Mouse (Mus musculus) left cerebral cortex, adult 11 months (tissue): ENCODE data around the gene Vps41.

Experiments
- DNase-seq: peaks from one replicate; pipeline ENCODE4 v3.0.0; 2022; ENCODE audit warnings: low spot score

Gene Vps41

GRCm38 (mm10) chr13:18794454-18794853, 77.4 kb downstream of the Vps41 start:
- no peak for DNase-seq

GRCm38 (mm10) chr13:18797555-18797954, 80.5 kb downstream of the Vps41 start:
- no peak for DNase-seq

DNA sequence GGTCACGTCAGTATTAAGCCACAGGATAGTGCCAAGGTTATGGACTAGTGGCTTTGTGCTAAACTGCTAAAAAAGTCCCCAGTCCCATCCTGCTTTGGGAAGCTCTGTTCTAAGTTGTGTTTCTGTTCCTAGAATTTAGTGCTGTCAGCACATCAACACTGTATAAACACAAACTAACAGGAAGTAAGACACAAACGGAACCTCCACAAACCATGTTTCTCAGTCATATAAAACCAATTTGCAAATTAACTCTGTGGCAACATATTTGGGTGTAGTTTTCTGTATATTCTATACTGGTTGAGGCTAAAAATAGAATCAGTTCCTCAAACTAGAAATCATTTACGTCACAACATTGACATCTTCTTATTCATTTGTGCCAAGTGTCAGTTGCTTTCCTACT, 83.3 kb downstream of the Vps41 start:
- DNase-seq, result no peak

DNA sequence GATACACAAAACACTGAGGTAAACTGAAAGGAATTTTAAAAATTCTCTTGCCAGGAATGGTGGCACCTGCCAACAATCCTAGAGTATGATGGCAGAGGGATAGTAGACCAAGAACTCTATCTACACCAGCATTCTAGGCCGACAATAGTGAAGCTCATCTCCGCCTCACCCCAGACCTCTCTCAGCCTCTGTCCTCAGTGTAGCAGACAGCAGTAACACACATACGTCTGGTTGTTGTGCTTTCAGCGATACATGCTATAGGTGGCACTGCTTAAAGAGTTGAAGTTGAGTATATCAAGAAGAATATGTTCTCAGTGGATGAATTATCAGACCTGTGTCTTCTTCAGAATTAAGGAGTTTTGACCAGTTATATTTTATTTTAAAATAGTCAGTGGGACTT, 92.4 kb downstream of the Vps41 start:
- DNase-seq, result no peak

GRCm38 (mm10) chr13:18809978-18810675, 93.0 kb downstream of the Vps41 start:
- DNase-seq, result no peak

DNA sequence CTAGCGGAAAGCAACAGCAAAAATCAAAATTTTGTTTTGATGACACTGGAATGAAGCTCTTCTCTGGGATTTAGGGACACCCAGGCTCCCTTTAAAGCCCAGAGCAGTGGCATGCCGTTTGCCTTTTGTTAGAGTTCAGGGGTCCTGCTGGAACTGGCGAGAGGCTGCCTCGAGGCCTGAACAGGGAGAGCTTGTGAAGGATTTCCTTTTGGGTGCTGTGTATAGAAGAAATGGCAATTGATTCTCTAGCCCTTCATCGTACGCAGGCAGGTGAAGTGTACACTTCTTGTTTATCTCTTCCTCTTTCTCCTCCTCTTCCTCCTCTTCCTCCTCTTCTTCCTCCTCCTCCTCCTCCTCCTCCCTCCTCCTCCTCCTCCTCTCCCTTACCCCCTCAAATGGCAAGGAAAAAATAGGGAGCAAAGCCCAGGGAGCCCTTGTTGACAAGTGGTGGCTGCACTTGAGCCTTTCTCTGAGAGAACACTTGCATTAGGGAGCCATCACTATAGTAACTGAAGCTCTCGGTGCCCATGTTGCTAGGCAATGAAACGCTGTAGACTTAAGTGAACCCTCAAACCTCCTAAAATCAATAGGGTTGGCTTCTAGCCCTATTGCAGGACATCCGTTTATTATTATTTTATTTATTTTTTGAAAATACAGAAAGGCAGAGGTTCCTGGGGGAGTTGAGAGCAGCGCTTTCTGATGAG, 107.5 kb downstream of the Vps41 start:
- DNase-seq, result no peak

GRCm38 (mm10) chr13:18827029-18827428, 109.9 kb downstream of the Vps41 start:
- no peak for DNase-seq

DNA sequence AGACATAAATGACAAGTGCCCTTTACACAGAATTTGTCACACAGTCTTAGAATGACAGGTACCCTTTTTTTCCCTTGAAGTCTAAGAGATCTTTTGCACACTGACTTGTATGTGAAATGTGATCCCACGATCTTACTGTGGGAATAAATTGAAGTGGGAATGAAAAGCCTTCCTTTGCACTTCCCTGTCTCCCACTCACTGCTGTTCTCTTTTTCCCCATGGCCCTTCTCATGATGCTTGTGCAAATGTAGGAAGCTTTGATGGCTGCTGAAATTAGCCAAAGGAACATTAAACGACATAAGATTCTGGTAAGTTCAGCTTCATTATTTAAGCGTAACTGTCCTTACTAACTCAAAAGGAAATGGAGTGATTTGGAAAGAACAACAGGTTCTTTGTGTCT, 113.4 kb downstream of the Vps41 start:
- DNase-seq, result no peak

GRCm38 (mm10) chr13:18839231-18839630, 122.1 kb downstream of the Vps41 start:
- no peak for DNase-seq

GRCm38 (mm10) chr13:18840366-18840765, 123.3 kb downstream of the Vps41 start:
- DNase-seq, result no peak

GRCm38 (mm10) chr13:18841019-18841418, 123.9 kb downstream of the Vps41 start:
- no peak for DNase-seq

- no peak for DNase-seq
Measured at GRCm38 (mm10) chr13:18841752-18842282, 124.7 kb downstream of the Vps41 start.

GRCm38 (mm10) chr13:18842556-18842955, 125.5 kb downstream of the Vps41 start:
- no peak for DNase-seq

DNA sequence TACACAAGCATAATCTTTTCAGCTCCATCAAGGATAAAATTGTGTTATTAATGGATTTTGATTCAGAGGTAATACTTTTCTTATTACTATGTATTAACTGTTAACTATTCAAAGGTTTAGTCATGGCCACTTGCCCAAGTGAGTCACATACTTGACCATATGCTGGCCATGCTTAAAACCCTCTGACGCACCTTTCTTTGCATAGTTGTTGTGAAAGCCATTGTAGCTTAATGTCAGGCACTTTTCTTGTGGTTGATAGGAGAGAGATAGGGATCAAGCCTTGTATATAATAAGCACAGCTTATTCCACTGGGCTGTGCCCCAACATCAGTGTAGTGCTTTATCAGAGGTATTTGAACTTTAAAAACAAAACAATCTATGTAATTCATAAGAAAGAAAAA, 126.5 kb downstream of the Vps41 start:
- no peak for DNase-seq

GRCm38 (mm10) chr13:18847386-18847785, 130.3 kb downstream of the Vps41 start:
- DNase-seq, result no peak

GRCm38 (mm10) chr13:18849563-18849962, 132.5 kb downstream of the Vps41 start:
- DNase-seq, result no peak

DNA sequence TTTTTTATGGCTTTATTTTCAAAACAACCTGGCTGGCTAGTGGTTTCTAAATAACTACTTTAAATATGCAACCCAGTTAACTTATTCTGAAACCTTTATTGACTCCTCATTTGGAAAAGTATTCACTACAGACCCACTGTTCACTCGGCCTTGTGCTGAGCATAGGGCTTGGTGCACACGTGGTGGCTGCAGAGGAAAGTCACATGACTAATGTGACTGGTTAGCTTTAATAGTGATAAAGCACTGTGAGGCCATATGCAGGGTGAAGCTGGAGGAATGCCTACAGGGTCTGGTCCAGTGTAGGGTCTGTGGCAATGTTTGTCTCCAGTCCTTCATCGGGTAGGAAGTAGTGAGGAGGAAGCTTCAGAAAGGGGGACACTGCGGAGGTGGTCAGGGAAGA, 134.1 kb downstream of the Vps41 start:
- DNase-seq, result no peak

DNA sequence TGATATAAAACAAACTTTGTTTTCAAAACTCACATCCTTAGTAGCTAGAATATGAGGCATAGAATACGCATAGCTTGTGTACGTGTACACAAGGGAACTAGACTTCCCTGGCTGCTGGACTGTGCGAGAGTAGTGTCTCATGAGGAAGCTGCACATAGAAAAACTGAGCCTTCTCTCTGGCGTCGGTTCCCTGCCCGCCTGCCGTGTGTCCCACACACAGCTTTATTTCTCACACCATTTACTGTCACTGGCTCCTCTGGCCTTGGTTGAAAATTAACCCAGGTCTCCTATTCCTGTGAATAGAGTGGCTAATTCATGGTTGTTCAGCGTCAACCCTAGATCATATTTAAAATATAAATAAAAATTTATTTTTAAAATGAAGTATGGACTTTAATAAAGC, 135.6 kb downstream of the Vps41 start:
- DNase-seq, result no peak

DNA sequence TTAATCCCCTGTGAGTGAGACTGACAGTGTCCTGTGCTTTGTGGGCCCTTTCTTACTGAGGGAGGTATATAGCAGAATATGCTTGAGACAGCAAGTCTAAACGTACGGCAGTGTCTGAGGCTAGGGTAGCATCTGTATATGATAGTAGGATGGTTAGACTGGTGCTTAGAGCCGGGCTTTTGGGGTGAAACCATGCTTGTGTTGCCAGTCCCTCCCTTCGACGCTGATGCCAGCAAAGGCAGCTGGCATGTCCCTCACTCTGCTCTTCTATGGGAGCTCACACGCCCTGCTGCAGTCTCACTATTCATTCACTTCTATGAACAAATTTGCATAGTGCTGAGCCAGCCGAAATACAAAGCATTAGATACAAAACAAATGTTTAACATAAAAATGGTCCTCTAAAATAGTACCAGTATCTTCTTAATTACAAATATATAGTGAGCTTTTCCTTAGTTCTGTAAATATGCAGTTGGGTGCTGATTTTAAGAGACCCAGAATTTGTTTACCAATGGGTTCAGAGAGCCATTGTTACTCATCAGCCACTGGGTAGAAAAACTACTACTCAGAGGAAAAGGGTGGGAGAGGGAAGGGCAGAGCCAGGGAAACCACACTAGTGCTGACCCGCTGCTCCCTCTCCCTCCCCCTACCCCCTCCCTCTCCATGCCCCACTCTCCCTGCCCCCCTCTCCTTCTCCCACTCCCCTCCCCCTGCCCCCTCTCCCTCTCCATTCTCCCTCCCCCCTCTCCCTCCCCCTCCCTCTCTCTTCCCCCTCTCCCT, 139.1 kb downstream of the Vps41 start:
- DNase-seq, result peak; percentile 15

GRCm38 (mm10) chr13:18858183-18858582, 141.1 kb downstream of the Vps41 start:
- DNase-seq, result peak; percentile 68

- DNase-seq, result no peak
Measured at GRCm38 (mm10) chr13:18859389-18859788, 142.3 kb downstream of the Vps41 start.

- no peak for DNase-seq
Measured at GRCm38 (mm10) chr13:18868030-18868490, 151.0 kb downstream of the Vps41 start.

- no peak for DNase-seq
Measured at GRCm38 (mm10) chr13:18868825-18869224, 151.7 kb downstream of the Vps41 start.
